Mouse (Mus musculus): Measurements from ENCODE around the gene Gm8947. TPM values are rescaled to one million over a fixed set of nuclear protein-coding genes. Genes with fewer than 3 reads are reported as not detected.
"Not testable (repeated sequence)": the region's sequence is repeated elsewhere in the genome, so short reads cannot be mapped to it uniquely, and the experiment has no call there.

The Gm8947 gene
- polyA plus RNA-seq (2012; rRNA removed), result not detected in 2 replicates

DNA sequence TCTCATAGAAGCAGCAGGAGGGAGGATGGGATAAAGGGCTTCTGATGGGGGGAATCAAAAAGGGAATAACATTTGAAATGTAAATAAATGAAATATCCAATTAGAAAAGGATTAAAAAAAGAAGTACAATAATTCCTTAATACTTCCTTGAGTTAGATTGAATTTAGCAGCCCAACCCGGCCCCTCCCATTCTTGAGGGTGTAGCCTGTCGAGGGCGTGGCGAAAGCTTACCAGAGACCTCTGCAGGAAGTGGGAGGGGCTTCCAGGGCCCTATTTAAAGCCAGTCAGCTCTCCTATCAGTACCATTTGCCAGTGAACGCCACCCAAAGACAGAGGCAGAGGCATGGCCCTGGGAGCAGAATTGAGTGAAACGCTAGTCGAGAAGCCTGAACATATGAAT lies at the start of gene Gm8947:
Gene Gm8947 (plus strand): TSS at position 302 of the 400 bp plus-strand sequence.
- DNase-seq (ENCODE audit: low spot score), result not testable (repeated sequence)

DNA sequence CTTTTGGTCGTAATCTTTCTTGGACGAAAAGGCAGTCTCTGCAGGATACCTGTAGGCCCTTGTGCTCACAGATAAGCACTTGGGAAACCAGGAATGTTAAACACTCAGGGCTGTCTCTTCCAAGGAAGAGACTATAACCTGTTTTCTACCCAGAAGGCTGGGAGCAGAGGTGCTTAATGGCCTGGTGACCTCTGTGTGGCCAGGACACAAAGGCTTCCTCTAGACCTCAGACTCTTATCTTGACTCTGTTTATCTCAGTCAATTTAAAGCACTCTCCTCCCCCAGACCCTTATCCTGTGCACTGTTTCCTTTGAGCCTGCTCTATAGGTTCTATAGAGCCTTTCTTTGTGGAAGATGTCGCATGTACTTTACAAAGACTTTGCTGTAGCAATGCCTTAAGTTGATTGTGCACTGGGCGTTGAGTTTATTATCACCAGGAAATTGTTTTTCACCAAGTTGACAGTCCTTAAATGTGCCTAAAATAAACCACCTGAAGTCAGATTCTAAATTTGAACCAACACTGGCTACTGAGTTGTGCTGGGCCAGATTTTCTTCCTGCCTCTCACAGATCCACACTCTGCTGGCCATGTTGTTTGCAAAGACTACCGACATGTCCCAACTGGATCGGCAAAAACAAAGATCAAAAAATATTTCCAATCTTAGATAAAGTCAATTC lies 47.6 kb upstream of the Gm8947 start:
- DNase-seq (ENCODE audit: low spot score), result no peak

DNA sequence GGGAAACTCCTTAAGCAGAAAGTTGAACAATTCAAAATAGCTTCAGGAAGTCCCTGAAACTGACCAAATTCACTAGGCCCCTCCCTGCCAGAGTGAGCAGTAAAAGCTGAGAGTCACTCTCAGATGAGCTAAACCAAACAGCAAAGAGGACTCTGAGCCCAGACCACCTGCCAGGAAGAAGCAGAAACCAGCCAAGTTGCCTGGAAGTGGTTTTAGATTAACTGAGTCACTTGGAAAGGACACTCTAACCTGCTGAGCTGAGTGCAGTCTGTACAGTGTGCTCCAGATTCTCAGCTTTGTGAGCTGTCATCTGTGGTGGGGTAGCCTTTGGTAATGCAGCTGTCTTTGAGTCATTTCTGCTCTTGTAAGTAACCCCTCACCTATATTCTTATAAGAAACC lies 44.4 kb upstream of the Gm8947 start:
- no peak for DNase-seq (ENCODE audit: low spot score)

DNA sequence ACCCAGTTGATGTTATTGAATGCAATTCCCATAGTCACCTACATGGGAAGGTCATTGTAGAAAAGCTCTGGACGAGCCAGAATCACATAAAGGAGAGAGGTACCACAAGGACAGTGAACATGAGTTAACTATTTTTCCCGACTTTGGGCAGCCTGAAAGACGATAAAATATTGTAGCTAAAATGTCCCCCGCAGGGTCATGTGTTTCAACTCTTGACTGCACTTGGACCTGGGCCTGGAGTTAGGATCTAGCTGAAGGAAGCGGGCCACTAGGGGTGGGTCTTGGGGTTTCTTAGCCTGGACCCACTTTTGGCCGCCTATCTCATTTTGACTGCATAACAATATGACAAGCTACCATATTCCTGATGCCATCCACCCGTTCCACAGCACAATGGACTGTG lies 42.0 kb upstream of the Gm8947 start:
- no peak for DNase-seq (ENCODE audit: low spot score)

DNA sequence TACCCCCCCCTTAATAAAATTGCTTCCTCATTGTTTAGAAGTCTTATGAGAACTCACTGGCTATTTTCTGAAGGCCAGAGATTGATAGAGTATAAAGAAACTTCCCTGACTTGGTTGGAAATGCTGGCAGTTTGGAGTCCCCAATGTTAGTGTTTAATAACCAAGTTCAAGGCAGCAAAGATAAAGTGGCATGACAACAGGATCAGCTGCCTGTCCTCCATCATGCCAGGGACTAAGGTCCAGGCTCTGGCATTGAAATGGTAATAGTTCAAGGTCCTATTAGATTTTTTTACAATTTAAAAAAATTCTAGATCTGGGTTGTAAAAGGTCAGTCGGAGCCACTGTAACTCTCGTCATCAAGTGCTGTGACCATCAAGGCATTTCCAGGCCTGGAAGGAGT lies 41.1 kb upstream of the Gm8947 start:
- no peak for DNase-seq (ENCODE audit: low spot score)

DNA sequence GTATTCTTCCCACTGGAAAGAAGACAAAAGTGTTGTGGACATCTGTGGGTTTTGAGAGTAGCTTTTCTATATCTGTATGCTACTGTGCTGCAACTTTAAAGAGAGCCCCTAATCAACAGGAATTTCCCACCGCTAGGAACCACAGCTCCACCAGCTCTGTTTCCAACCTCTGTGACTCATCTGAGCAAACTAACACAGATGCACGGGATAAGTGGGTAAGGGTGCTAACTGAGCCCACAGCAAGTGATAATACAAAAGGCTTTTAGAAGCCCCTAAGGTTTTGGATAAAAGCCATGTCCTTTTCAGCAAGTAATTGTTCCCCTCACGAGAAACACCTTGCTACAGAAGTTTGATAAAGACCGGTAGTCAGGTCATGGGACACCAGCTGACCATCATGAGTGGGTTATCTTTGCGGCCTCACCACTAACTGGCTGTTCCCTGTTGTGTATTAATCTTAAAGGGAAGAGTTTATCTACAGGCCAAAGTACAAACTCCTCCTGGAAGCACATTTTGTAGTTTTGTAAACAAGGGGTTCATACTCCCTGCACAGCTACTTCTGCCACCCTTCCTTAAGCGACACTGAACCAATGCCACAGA lies 39.0 kb upstream of the Gm8947 start:
- no peak for DNase-seq (ENCODE audit: low spot score)

DNA sequence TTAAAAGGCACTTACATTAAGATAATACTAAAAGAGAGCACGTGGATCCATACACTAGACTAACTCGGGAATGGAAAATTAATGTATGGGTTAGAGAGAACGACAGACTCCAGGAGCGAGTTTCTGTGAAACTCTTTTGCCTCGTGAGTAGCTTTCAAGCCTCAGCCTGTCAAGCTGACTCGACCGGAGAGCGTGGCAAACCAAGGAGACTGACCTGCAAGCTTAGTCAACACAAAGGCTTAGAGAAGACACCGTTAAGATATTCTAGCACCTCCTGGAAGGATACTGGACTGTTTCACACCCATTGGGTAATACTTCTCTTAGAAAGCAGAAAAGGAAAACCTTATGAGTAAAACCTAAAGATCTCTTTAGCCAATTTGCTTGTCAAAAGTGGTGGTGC lies 38.0 kb upstream of the Gm8947 start:
- DNase-seq (ENCODE audit: low spot score), result not testable (repeated sequence)

DNA sequence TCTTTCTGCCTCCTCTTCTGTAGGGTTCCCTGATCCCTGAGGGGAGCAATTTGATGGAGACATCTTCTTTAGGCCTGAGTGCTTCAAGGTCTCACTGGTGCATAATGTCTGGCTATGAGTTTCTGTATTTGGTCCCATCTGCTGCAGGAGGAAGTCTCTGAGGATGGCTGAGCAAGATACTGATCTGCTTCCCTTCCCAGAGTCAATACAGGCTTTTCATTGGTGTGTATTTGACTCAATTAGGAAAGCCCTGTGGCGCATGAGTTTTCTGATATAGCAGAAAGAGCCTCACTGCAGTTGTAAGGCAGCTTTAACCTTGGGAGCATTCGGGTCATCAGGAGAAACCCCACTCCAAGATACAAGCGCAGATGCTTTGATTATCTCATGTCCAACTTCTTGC lies 36.0 kb upstream of the Gm8947 start:
- no peak for DNase-seq (ENCODE audit: low spot score)

DNA sequence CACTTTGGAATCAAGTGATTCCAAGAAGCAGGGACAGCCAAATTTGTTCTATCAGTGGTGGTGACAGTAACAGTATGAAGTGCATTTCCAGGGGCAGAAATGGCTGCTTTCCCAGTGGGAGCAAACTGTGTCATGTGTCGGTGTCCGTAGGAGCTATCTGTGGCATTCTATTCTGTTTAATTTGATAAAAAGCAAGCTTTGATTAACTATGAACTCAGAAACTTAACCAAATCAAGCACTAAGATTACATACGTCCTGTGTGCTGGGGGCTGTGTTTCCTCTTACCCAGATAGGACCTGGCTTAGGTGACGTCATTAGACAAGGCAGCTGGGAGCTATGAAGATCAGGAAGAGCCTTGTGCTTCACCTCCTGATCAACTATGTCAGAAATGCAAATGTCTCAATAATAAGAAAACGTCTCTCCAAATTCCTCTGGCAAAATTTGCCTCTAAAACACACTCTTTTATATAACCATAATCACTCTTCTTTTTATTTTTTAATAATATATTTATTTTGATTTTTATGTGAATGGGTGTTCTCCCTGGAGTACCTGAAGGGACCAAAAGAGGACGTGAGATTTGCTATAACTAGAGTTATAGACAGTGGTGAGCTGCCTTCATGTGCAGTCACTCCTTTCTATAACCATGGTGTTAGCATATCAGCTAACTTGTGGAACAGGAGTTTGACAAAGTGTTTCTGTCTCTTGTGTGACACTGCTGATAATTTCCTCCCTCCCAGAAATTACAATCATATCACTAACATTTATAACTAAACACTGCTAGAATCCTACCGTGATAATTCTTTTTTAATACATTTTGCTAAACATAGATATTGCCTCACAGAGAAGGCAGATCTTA lies 35.2 kb upstream of the Gm8947 start:
- DNase-seq (ENCODE audit: low spot score), result no peak

DNA sequence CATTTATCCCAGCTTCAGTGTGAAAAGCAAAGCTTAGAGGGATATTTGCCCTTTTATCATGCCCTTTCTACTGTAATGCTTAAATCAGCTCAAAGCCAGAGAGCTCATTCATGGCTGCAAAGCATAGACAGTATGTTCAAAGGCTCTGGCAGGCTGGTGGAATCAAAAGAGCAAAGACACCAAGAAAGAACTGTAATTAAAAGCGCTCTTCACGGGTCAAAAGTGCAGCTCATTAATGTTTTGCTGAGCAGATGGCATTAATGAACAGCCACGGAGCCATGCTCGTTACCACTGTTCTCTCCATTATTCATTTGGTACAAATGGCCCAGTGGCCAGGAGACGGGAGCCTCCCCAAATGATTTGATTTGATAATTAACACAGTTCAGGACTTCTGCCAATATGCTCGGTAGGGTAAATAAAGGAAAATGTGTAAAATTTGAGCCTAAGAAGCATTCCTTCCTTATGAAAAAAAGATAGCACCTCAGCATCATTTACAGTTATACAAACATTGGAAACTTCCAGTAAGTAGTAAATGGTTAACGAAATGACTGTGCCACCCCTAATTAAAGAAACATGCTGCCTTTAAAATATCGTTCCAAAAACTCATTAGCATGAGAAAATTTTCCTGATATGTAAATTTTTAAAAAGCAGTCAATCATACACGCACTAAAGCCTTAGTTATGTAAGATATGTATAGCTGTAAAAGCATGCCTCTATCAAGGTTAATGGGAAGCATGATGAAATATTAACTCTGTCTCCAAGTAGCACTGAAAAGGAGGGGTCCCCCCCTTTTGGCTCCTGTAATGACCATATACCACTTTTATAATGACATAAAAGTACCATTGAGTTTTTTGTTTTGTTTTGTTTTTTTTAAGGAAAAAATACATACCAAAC lies 34.0 kb upstream of the Gm8947 start:
- DNase-seq (ENCODE audit: low spot score), result no peak

DNA sequence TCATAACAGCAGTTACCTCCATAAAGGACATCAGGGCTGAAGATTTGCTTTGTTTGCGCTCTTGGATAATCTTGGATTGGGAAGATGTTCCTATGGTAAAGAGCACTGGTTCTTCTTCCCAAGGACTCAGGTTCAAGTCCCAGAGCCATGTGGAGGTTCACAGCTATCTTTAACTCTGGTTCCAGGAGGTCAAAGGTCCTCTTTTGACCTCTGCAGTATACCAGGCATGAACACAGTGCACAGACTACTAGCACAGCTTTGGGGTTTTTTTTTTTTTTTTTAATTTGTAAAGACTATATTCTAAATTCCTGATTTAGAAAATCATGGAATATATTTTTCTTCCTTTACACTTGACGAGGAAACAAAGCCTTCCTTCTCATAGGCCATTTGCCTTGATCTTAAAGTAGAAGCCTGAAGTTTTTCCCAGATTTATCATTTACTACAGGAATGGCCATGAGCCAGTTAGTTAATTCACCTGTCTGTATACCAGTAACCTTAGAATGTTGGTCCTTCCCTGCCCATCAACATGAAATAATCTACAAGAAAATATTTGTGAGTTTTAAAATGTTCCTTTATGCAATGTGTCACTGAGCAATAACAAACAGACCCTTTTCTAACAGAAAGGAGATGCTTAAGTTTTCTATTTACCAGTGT lies 33.2 kb upstream of the Gm8947 start:
- no peak for DNase-seq (ENCODE audit: low spot score)

DNA sequence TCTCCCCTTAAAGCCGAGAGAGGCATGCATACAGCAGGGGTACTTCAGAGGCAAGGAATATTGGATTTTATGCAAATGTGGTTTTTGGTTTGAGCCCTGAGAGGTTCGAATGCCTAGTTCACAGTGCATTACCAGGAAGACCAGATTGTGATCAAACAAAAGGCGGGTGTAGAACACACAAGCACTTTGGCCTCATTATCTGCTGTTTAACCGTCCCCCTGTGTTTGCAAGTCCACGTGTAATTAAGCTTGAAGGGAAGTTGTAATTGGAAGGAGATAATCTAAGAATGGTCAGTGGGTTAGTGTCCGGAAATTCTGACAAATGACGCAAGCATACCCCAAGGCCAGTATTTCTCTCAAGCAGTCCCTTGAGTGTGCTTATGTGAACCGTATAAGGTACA lies 26.1 kb upstream of the Gm8947 start:
- DNase-seq (ENCODE audit: low spot score), result no peak

DNA sequence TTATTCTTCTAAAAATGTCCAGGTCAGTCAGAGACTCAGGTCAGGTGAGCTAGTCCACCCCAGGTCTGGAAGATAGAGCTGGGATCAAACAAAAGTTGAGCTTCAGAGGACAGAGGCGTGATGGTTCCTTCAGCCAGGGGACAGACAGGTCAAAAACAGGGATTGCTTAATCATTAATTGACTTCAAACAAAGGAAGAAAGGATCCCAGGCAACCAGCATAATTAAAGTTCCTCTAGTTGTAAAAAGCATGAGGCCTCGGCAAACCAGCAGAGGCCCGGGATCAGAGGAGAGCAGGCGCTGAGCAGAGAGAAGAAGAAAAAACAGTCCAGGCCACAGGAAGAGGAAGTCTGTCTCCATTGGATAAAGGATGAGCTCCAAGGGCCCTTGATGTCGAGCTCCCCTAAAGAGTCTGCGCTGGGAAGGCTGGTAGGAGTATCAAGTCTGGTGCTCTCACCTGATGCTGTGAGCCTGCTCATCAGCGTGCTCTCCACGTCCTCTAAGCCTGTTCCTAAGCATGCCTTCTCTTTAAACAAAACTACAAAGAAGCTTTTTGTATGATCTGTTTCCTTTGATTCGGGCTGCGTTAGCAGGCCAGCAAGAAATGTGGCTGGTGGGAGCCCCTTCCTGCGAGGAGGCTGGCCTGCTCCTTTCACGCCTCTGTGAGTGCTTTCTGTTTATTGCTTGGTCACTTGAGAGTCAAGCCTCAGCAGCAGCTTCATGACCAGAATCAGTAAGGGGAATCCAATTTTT lies 24.7 kb upstream of the Gm8947 start:
- DNase-seq (ENCODE audit: low spot score), result no peak

DNA sequence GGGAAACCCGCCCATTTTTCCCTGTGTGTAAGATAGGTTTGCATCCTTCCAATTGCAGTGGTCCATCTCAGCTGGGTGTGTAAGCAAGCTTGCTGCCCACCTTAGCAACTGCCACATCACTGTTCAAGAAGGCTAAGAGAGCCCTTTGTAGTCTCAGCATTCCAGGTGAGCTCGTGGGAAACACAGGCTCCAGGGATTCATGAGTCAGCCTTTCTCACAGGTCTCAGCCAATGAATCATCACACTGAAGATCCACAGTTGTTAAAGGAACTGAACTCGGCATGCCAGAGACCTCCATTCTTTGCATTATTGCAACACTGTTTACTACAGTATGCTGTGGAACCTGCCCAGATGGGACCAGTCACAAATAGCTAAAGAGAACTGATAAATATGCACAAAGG lies 23.5 kb upstream of the Gm8947 start:
- no peak for DNase-seq (ENCODE audit: low spot score)

DNA sequence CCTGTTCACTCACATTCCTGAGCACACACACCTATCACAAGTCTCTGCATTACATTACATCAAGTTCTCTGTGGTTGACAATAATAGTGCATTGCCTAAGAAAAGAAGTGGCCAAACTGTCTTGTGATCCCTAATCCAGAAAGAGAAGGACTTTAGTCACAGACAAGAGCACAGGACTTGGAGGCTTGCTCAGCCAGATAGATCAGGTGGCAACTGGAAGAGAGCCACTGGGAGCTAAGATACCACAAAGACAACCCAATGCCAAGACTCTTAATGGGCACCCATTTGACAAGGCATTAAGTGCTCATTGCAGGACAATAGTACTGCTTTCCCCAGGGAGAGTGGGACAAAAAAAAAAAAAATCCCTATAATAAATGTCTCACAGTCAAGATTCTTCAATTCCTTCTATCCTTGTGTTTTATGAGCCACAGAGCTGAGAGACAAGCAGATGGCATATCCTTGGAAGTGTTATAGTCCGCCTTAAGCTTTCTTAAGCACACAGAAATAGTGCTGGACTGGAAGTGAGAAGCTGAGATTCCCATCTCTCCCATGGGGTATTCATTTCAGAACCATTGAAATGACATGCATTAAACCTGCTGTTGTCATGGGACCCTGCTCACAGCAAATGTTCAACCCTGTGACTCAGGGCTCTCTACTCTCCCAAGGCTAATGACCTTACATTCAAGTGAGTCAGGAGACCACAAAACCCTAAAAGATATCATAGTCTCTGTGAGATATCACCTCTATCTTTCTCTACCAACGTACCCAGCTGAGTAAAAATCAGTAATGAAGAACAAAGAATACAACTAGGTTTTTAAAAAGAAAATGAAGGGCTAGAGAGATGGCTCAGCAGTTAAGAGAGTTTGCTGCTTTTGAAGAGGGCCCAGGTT lies 20.4 kb upstream of the Gm8947 start:
- DNase-seq (ENCODE audit: low spot score), result no peak

DNA sequence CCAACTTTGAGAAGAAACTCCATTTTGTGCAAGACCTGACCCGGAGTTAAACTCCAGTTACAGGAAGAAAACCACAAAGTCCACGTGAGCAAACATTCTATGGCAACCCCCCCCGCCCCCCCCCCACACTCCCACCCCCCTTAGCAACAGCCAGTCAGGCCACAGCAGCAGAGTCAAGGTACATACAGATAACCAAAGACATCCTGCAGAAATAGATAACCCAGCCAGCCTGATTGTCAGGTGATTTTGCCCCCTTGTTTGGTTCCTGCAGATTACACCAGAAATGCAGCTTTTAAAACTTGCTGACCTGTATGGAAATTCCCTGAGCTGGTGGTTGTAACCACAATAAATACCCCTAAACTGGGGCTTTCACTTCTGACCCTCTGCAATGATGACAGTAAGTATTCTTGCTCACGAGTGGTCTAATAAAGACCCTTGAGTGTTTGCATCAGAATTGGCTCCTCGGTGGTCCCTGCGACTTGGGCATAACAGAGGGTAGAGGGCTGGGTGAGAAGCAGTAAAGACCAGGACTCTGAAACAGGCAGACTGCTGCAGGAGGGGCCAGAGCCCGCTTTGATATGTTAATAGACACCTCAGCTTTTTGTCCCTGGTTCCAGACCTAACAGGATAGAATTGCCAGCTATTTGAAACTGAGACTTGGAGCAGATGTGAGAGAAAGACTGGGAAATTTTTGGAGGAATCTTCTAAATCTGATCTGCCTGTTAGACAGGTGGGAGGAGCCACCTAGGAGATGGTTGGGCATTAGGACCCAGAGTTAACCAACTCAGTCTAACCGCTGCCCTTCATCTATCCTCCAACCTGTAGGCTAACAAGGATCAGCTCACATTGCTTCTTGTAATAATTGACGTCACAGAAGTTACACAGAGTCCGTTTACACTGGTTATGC lies 14.9 kb upstream of the Gm8947 start:
- no peak for DNase-seq (ENCODE audit: low spot score)

DNA sequence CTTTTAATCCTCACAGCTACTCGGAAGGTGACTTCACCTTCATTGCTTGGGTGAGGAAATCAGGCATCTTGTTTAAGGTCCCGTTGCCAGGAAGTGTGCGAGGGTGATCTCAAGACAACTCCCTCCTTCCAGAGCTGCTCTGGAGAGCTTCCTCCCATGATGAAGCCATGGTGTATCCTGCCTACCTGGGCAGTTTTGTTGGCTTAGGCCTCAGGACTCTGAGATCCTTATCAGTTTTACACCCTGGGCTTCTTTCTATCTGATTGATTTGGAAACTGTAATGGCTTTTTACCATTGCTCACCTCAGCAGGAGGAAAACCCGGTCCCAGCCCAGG lies 14.3 kb upstream of the Gm8947 start:
- DNase-seq (ENCODE audit: low spot score), result no peak

DNA sequence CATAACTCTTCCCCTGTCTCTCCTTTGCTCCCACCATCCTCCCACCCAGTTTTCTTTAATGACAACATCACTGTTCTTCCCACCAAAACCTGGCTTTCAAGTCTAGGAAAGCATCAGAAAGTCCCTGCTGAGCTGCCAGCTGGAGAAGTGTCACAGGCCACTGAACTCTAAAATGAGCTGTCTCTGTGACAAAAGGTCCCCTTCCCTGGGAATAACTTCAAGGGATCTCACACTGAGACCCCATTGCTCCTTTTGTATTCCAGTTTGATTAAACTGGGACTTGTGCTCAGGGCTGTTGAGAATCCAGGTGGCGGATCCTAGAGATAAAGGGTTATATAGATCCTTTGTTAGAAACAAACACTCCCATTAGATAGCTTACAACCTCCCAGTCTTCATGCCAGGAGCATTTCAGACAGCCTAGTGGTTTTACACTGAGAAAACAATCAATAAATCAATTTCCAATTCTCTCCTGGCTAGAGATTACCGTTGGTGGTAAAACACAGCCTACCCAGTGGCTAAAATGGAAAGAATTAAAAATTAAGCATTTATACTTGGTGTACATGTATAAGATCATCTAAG lies 13.6 kb upstream of the Gm8947 start:
- no peak for DNase-seq (ENCODE audit: low spot score)

All from urinary bladder, adult 2 months (tissue).